Mouse (Mus musculus) kidney, adult 9 months (tissue): Measurements from ENCODE around the gene Akr1c18.

Source experiments
- DNase-seq: peaks from one replicate; pipeline ENCODE4 v3.0.0; 2022

The Akr1c18 gene

DNA sequence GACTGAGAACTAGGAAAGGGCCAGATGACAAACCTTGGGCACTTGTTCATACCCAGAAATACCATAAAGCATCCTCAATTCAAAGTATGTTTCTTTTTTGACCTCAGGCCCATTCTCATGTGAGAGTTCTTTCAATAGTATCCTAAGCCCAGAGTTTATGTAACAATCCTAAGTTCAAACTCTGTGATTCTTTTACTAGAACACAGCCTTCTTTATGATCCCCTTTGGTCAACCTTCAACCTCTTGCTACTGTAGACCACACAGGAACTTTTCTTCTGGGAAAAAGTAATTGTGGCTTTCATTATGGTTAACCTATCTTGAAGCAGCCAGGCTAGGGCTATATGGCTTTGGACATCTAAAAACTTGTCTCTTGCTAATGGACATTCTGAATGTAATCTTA is 48.8 kb downstream of the Akr1c18 start:
- peak; percentile 71 for DNase-seq
